Mouse (Mus musculus): ENCODE data around the gene Ep400.

- no peak for TF ChIP-seq POLR2A (IDR thresholded peaks at IDR 0.05; ENCODE audit: control insufficient read depth, extremely low read depth, insufficient read depth, low read length, poor library complexity)
- TF ChIP-seq CTCF (IDR thresholded peaks at IDR 0.05; ENCODE audit: borderline replicate concordance, control insufficient read depth, extremely low read depth, insufficient read depth, low read length, poor library complexity) = no peak
Observed at GRCm38 (mm10) chr5:110723543-110723942, 47.0 kb downstream of the Ep400 start.
